Comparison of ENCODE assay signal across 8 mouse cellular contexts in the genomic region with DNA sequence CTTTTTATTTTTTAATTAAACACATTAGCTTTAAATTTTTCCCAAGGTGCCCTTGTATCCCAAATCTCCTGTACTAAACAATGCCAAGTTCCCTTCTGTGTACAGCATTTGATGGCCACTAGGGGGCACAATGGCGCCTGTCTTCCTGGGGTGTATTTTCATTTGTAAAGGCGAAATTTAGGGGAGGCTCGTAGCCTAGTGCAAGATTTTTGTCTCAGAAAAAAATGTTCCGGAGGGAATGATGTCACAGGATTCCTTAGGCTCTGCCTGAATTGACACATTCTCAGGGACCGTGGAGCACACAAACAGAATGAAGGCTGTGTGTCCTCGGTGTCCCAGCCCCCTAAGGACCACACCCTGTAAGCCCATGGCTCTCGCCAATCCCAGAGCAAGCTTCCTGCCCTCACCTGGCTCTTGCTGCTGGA.
DNase-seq lines count a peak whose midpoint lies in the region; ATAC-seq and TF ChIP-seq lines count a peak whose summit lies in the region.

No protein-coding gene starts in this region.

- no peaks in the 10 kb centered on the region for H3K27me3 ChIP-seq in cerebellum, adult 2 months (ENCODE audit: control insufficient read depth, insufficient read depth, low read length)
- H3K27me3 ChIP-seq in hindbrain, embryonic 10.5 days (ENCODE audit: insufficient read depth, poor library complexity, severe bottlenecking): no peaks in the 10 kb centered on the region
- H3K27me3 ChIP-seq in lung, embryonic 14.5 days (ENCODE audit: insufficient read depth, low read length): no peaks in the 10 kb centered on the region

- DNase-seq in T-cell, adult 2 months (ENCODE audit: low spot score): peak; percentile 59
- peak; percentile 69 to 74 for DNase-seq in cerebellum, adult 2 months
- peak; percentile 55 for DNase-seq in hindbrain, embryonic 10.5 days (ENCODE audit: low spot score)
- peak; percentile 55 for DNase-seq in layer of hippocampus, adult 9-10 months (ENCODE audit: low spot score)
- peak; percentile 88 for DNase-seq in lung, embryonic 14.5 days
- peak; percentile 78 for DNase-seq in retina, postnatal 1 day

- H3K9ac ChIP-seq in lung, embryonic 14.5 days: no peak overlapping the region

- peaks cover 37% of the 10 kb centered on the region for H3K36me3 ChIP-seq in hindbrain, embryonic 10.5 days
- no peaks in the 10 kb centered on the region for H3K36me3 ChIP-seq in lung, embryonic 14.5 days (ENCODE audit: insufficient read depth)

- no peaks in the 10 kb centered on the region for H3K9me3 ChIP-seq in hindbrain, embryonic 10.5 days
- no peaks in the 10 kb centered on the region for H3K9me3 ChIP-seq in lung, embryonic 14.5 days (ENCODE audit: low read depth, low read length)

- WGBS in cerebellum, adult 2 months: 9% methylated on average over 7 of the region's 7 CpGs
- WGBS in hindbrain, embryonic 10.5 days: 56% methylated on average over 7 of the region's 7 CpGs
- 19% methylated on average over 7 of the region's 7 CpGs for WGBS in lung, embryonic 14.5 days

- no peak for TF ChIP-seq POLR2A in cerebellum, adult 2 months (IDR thresholded peaks at IDR 0.05; ENCODE audit: borderline replicate concordance, insufficient read depth, low read length)

- TF ChIP-seq CTCF in cerebellum, adult 2 months (IDR thresholded peaks at IDR 0.05; ENCODE audit: borderline replicate concordance, insufficient read depth, low read depth, low read length): peak; percentile 74; the same call in 1 of the 2 replicates
- peak; percentile 85 for TF ChIP-seq CTCF in lung, embryonic 14.5 days (IDR thresholded peaks at IDR 0.05; ENCODE audit: low read depth)

- peak; percentile 78 for ATAC-seq in frontal cortex, adult (ENCODE audit: low TSS enrichment)
- ATAC-seq in lung, embryonic 14.5 days (ENCODE audit: insufficient read depth): peak; percentile 31; the same call in 1 of the 2 replicates
- no peak for ATAC-seq in inflammation-experienced regulatory T-cells, adult 6 months

- peaks cover 5% of the 10 kb centered on the region for H3K4me1 ChIP-seq in cerebellum, adult 2 months (ENCODE audit: control insufficient read depth, insufficient read depth, low read length)
- peaks cover 10% of the 10 kb centered on the region; the same call in 1 of the 2 replicates for H3K4me1 ChIP-seq in hindbrain, embryonic 10.5 days (replicated peaks)
- H3K4me1 ChIP-seq in lung, embryonic 14.5 days (ENCODE audit: insufficient read depth): no peaks in the 10 kb centered on the region; the same call in 1 of the 2 replicates

- no peak overlapping the region for H3K27ac ChIP-seq in cerebellum, adult 2 months (ENCODE audit: insufficient read depth, low read length)
- no peak overlapping the region for H3K27ac ChIP-seq in hindbrain, embryonic 10.5 days
- H3K27ac ChIP-seq in lung, embryonic 14.5 days (ENCODE audit: low read depth): peak overlapping the region; percentile 34; the same call in 1 of the 2 replicates

- H3K4me2 ChIP-seq in lung, embryonic 14.5 days: peak overlapping the region; percentile 46

- H3K4me3 ChIP-seq in cerebellum, adult 2 months (replicated peaks; ENCODE audit: insufficient read depth, low read depth, low read length): peak overlapping the region; percentile 23
- no peak overlapping the region for H3K4me3 ChIP-seq in hindbrain, embryonic 10.5 days
- H3K4me3 ChIP-seq in lung, embryonic 14.5 days (ENCODE audit: low read depth, low read length): no peak overlapping the region
